Mouse (Mus musculus) heart, embryonic 11.5 days (tissue): ENCODE results near the gene Rps6kl1. TPM values are rescaled to one million over a fixed set of nuclear protein-coding genes. Genes with fewer than 3 reads are reported as not detected.
A peak's percentile ranks its signal among the peaks of the same experiment; 100 is the strongest.

ENCODE experiments used
- ATAC-seq: fragments of 200-750 bp; cut with Nextera tagmentation; replicated peaks from 2 replicates; pipeline ENCODE4 v1.8.0; 2017; ENCODE audit warnings: moderate library complexity; ENCODE audit not compliant: insufficient number of reproducible peaks, low FRiP score, low TSS enrichment
- H3K27ac ChIP-seq: fragments of 300-500 bp; sonication (generic); 2 replicates; pipeline ENCODE4 v1.5.1; 2014; ENCODE audit warnings: mild to moderate bottlenecking, low read depth, low read length
- H3K27me3 ChIP-seq: fragments of 300-500 bp; sonication (generic); 2 replicates; pipeline ENCODE4 v1.6.1; 2014; ENCODE audit warnings: mild to moderate bottlenecking, low read length, mixed read lengths; ENCODE audit not compliant: control insufficient read depth, insufficient read depth
- H3K36me3 ChIP-seq: fragments of 300-500 bp; sonication (generic); 2 replicates; pipeline ENCODE4 v1.6.1; 2014; ENCODE audit warnings: mild to moderate bottlenecking, low read length, moderate library complexity, mixed read lengths; ENCODE audit not compliant: control insufficient read depth, insufficient read depth
- H3K4me1 ChIP-seq: fragments of 300-500 bp; sonication (generic); 2 replicates; pipeline ENCODE4 v1.6.1; 2014; ENCODE audit warnings: low read length; ENCODE audit not compliant: control insufficient read depth, insufficient read depth
- H3K4me2 ChIP-seq: fragments of 300-500 bp; sonication (generic); 2 replicates; pipeline ENCODE4 v1.6.1; 2014; ENCODE audit warnings: mild to moderate bottlenecking, moderate library complexity
- H3K4me3 ChIP-seq: fragments of 300-500 bp; sonication (generic); 2 replicates; pipeline ENCODE4 v1.5.1; 2014; ENCODE audit warnings: low read depth, low read length
- H3K9ac ChIP-seq: fragments of 300-500 bp; sonication (generic); 2 replicates; pipeline ENCODE4 v1.6.1; 2014; ENCODE audit warnings: mild to moderate bottlenecking, low read depth, low read length, moderate library complexity
- H3K9me3 ChIP-seq: fragments of 300-500 bp; sonication (generic); replicated peaks from 2 replicates; pipeline ENCODE4 v1.6.1; 2016; ENCODE audit warnings: low read length; ENCODE audit not compliant: control insufficient read depth
- WGBS: fragments of 180-500 bp; shearing (Covaris S2); extraction: QIAGEN DNeasy Blood & Tissue Kit; methylation state at CpG from one replicate; pipeline ENCODE4 v1.1.7; 2014; ENCODE audit not compliant: insufficient replicate concordance; 5-methylcytosine and 5-hydroxymethylcytosine counted together
- polyA plus RNA-seq: library from polyadenylated mRNA; unstranded; fragments of >200 nt; fragmentation: Nextera tagmentation; extraction: Ambion mirVana; gene quantifications from 2 replicates; pipeline ENCODE4 v1.2.1, GENCODE M21; 2014

The Rps6kl1 gene
- polyA plus RNA-seq, 1 experiment from 2014 or later = 0.94 TPM

DNA sequence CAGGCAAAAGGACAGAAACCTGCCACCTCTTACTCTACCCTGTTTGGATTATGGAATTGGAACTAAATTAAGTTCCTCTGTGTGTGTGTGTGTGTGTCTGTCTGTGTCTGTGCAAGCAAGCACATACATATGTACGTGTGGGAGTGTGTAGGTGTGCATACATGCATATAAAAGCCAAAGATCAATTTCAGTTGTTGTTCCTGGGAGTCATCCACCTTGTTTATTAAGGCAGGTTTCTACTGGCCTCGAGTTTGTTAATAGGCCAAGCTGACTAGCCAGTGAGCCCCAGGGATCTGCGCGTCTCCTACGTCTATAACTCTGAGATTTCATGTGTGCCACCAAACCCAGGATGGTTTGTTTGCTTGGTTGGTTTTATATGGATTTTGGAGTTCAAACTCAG, 26.3 kb downstream of the Rps6kl1 start:
- Histone ChIP-seq H3K4me3 (no peak overlapping the region), H3K27ac (no peak overlapping the region), H3K36me3 (peaks cover 44% of the 10 kb centered on the region), H3K27me3 (no peaks in the 10 kb centered on the region), H3K4me1 (no peaks in the 10 kb centered on the region), H3K4me2 (no peak overlapping the region), H3K9me3 (no peaks in the 10 kb centered on the region), H3K9ac (no peak overlapping the region)
- no peak for ATAC-seq
- WGBS = 91% methylated on average over 5 of the region's 5 CpGs

DNA sequence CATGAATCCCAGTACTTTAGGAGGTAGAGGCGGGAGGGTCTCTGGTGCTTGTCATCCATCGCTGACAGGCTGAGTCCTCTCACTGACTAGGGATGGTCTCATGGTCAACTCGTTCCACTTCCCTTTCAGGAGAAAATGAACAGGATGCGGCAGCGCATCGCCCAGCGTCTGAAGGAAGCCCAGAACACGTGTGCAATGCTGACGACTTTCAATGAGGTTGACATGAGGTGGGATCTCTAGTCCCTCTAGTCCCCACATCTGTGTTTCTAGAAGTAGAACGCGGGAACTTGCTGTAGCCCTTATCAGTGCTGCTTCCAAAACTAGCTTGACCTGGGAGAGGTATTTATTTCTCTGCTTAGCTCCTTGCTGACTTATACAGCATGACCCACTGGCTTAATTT, 27.4 kb downstream of the Rps6kl1 start:
- H3K36me3 ChIP-seq = peaks cover 42% of the 10 kb centered on the region
- H3K27me3 ChIP-seq = no peaks in the 10 kb centered on the region
- ATAC-seq = no peak
- WGBS = 90% methylated on average over 11 of the region's 11 CpGs
- no peaks in the 10 kb centered on the region for H3K9me3 ChIP-seq
- H3K9ac ChIP-seq = no peak overlapping the region
- H3K4me2 ChIP-seq = no peak overlapping the region
- H3K4me1 ChIP-seq = no peaks in the 10 kb centered on the region
- no peak overlapping the region for H3K4me3 ChIP-seq
- no peak overlapping the region for H3K27ac ChIP-seq

- Histone ChIP-seq H3K27me3 (no peaks in the 10 kb centered on the region), H3K4me3 (no peak overlapping the region), H3K9me3 (no peaks in the 10 kb centered on the region), H3K36me3 (peaks cover 39% of the 10 kb centered on the region), H3K27ac (no peak overlapping the region), H3K9ac (no peak overlapping the region), H3K4me1 (no peaks in the 10 kb centered on the region), H3K4me2 (no peak overlapping the region)
- 93% methylated on average over 9 of the region's 9 CpGs for WGBS
- no peak for ATAC-seq
Observed at GRCm38 (mm10) chr12:85123108-85123530, 27.9 kb downstream of the Rps6kl1 start.

DNA sequence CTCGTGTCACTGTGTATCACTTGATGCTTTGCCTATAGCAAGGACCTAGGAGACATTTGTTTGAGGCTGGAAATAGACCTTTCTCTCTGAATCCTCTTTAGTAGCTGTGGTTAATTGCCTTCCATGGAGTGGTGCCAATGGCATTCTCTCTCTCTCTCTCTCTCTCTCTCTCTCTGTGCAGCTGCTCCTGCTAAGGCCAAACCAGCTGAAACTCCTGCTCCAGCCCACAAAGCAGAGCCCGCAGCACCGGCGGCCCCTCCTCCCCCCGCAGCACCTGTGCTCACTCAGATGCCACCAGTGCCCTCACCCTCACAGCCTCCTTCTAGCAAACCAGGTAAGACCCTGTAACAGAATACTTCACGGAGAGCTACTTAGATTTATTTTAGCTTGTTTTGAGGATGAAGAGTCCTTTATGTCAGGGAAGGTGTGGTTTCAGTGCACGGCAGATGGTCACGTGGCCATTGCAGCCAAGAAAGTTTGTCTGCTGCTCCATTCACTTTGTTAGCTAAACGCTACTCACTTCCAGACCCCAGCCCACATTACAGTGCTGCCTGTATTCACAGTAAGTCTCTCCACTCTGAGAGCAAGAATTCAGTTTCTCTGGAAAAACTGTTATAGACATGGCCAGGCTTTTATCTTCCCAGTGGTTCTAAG, 29.1 kb downstream of the Rps6kl1 start:
- ATAC-seq = no peak
- 93% methylated on average over 9 of the region's 9 CpGs for WGBS

DNA sequence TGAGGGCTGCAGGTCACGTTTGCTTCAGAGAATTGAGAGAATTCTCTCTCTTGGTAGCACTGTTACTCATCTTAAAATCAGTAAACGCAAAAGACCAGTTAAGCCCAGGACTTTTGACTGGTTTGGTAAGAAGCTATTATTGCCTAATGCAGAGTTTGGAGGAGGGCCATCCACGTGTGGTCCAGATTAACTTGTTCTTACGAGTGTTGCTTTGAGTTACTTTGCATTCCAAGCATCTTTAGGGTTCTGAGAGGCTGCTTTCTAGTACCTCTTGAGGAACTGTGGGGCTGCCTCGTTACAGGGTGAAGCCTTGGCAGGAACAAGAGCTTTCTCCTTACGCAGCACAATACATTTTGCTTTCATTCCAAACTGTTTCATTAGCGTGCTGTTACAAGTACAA, 35.4 kb downstream of the Rps6kl1 start:
- Histone ChIP-seq H3K9me3 (no peaks in the 10 kb centered on the region), H3K27ac (no peak overlapping the region), H3K36me3 (peaks cover 14% of the 10 kb centered on the region; the same call in 1 of the 2 replicates), H3K27me3 (no peaks in the 10 kb centered on the region), H3K4me3 (no peak overlapping the region), H3K4me1 (peaks cover 18% of the 10 kb centered on the region), H3K9ac (no peak overlapping the region), H3K4me2 (no peak overlapping the region)
- 79% methylated on average over 7 of the region's 7 CpGs for WGBS
- ATAC-seq = no peak

More for the DNA sequence above, 29.1 kb downstream of the Rps6kl1 start:
- H3K4me2 ChIP-seq = no peak overlapping the region
- H3K9ac ChIP-seq = no peak overlapping the region
- no peaks in the 10 kb centered on the region for H3K4me1 ChIP-seq
- peaks cover 37% of the 10 kb centered on the region for H3K36me3 ChIP-seq
- H3K27me3 ChIP-seq = no peaks in the 10 kb centered on the region
- no peaks in the 10 kb centered on the region for H3K9me3 ChIP-seq
- no peak overlapping the region for H3K27ac ChIP-seq
- no peak overlapping the region for H3K4me3 ChIP-seq

DNA sequence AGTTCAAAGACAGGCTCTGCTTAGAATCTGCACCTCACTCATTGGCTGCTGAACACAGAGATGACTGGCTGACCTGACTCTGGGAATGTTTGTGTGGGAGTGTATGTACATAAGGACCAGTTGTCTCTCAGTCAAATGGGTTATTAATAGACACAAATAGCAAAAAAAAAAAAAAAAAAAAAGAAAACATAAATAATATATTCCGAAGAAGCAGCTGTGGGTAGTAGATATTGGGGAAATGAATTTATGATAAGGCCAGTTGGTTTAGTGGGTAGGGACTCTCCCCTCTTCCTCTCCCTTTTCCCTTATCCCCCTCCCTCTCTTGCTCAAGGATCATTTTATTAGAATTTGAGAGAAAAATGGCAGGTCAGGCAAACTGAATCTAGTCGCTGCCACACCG, 37.1 kb downstream of the Rps6kl1 start:
- 0 out of 2 replicates have a peak overlapping the region, but pooled peaks have one; percentile 15 for H3K27ac ChIP-seq
- no peak for ATAC-seq
- no peak overlapping the region for H3K9ac ChIP-seq
- 93% methylated on average over 3 of the region's 3 CpGs for WGBS
- no peak overlapping the region for H3K4me3 ChIP-seq
- H3K36me3 ChIP-seq = peaks cover 10% of the 10 kb centered on the region; the same call in 1 of the 2 replicates
- no peak overlapping the region for H3K4me2 ChIP-seq
- H3K27me3 ChIP-seq = no peaks in the 10 kb centered on the region
- H3K4me1 ChIP-seq = peaks cover 24% of the 10 kb centered on the region
- no peaks in the 10 kb centered on the region for H3K9me3 ChIP-seq

DNA sequence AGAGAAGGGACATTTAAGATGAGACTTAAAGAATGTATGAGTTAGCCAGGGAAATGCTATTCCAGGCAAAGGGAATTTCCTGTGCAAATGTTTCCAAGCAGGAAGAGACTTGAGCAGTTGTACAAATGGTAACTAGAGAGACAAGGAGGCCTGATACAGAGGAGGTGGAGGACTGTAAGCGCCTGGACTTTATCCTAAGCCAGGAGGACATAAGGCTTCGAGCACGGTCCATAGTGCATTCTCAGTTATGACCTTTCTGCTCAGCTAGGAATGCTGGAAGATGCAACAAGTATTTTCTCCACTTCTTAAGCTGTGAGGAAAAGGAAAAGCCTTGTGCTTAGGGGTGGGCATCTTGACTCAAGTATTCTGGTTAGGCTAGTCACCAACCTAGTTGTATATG, 37.7 kb downstream of the Rps6kl1 start:
- 74% methylated on average over 3 of the region's 3 CpGs for WGBS

GRCm38 (mm10) chr12:85112550-85113251, 38.4 kb downstream of the Rps6kl1 start:
- Histone ChIP-seq H3K4me2 (peak overlapping the region; percentile 96), H3K4me3 (no peak overlapping the region)
- ATAC-seq = no peak

More for the DNA sequence above, 37.7 kb downstream of the Rps6kl1 start:
- Histone ChIP-seq H3K4me3 (no peak overlapping the region), H3K36me3 (peaks cover 5% of the 10 kb centered on the region; the same call in 1 of the 2 replicates), H3K4me2 (peak overlapping the region; percentile 96), H3K27me3 (no peaks in the 10 kb centered on the region), H3K27ac (peak overlapping the region; percentile 57), H3K9ac (no peak overlapping the region), H3K4me1 (peaks cover 24% of the 10 kb centered on the region), H3K9me3 (no peaks in the 10 kb centered on the region)
- ATAC-seq = no peak

More at GRCm38 (mm10) chr12:85112550-85113251, 38.4 kb downstream of the Rps6kl1 start:
- H3K27ac ChIP-seq = peak overlapping the region; percentile 57
- H3K27me3 ChIP-seq = no peaks in the 10 kb centered on the region
- peaks cover 5% of the 10 kb centered on the region; the same call in 1 of the 2 replicates for H3K36me3 ChIP-seq
- peaks cover 24% of the 10 kb centered on the region for H3K4me1 ChIP-seq
- H3K9ac ChIP-seq = no peak overlapping the region; the same call in 1 of the 2 replicates
- WGBS = 80% methylated on average over 7 of the region's 7 CpGs
- H3K9me3 ChIP-seq = no peaks in the 10 kb centered on the region
